Mouse (Mus musculus) MEL (cell line): ENCODE measurements around the gene Cd52.

Experiments used
- CHD2 ChIP-seq: IDR thresholded peaks from 2 replicates; pipeline ENCODE4 v1.6.1; 2011; ENCODE audit warnings: low read length, improper control_type of control experiment
- CTCF ChIP-seq, 3 experiments: IDR thresholded peaks in 2 of 3; conservative IDR thresholded peaks in 1 of 3; 2 replicates each; pipeline ENCODE4 v1.5.1; 2011 to 2012; ENCODE audit warnings: low read length in 3 of 3, low read depth in 2 of 3, mild to moderate bottlenecking in 2 of 3, improper control_type of control experiment in 1 of 3, inconsistent platforms in 1 of 3, mixed read lengths in 1 of 3, moderate library complexity in 1 of 3; ENCODE audit not compliant: control insufficient read depth in 1 of 3, insufficient read depth in 1 of 3, poor library complexity in 1 of 3, severe bottlenecking in 1 of 3
- E2F4 ChIP-seq: IDR thresholded peaks from 2 replicates; pipeline ENCODE4 v1.6.1; 2011; ENCODE audit warnings: low read depth, low read length, improper control_type of control experiment, borderline replicate concordance
- GATA1 ChIP-seq: IDR thresholded peaks from 2 replicates; pipeline ENCODE4 v1.6.1; 2011; ENCODE audit warnings: low read depth, low read length, improper control_type of control experiment
- MYB ChIP-seq: IDR thresholded peaks from 2 replicates; pipeline ENCODE4 v1.6.1; 2011; ENCODE audit warnings: mild to moderate bottlenecking, low read depth, low read length, improper control_type of control experiment
- MYC ChIP-seq: IDR thresholded peaks from 2 replicates; pipeline ENCODE4 v1.6.1; 2011; ENCODE audit warnings: low read depth, mild to moderate bottlenecking, low read length, improper control_type of control experiment, moderate library complexity
- POLR2A ChIP-seq, 2 experiments: IDR thresholded peaks; 2 replicates each; pipeline ENCODE4 v1.6.1; 2011 to 2012; ENCODE audit warnings: low read length in 2 of 2, mild to moderate bottlenecking in 2 of 2, control low read depth in 1 of 2, improper control_type of control experiment in 1 of 2, low read depth in 1 of 2, moderate library complexity in 1 of 2; ENCODE audit not compliant: control insufficient read depth in 1 of 2, insufficient read depth in 1 of 2, poor library complexity in 1 of 2
- RCOR1 ChIP-seq: IDR thresholded peaks from 2 replicates; pipeline ENCODE4 v1.6.1; 2012; ENCODE audit warnings: low read depth, mild to moderate bottlenecking, inconsistent platforms, low read length, improper control_type of control experiment
- SIN3A ChIP-seq: IDR thresholded peaks from 2 replicates; pipeline ENCODE4 v1.6.1; 2012; ENCODE audit warnings: low read length, improper control_type of control experiment, inconsistent platforms
- TBP ChIP-seq: IDR thresholded peaks from 2 replicates; pipeline ENCODE4 v1.8.0; 2011; ENCODE audit warnings: low read depth, low read length, improper control_type of control experiment
- TCF12 ChIP-seq: IDR thresholded peaks from 2 replicates; pipeline ENCODE4 v1.6.1; 2014; ENCODE audit warnings: low read depth, mild to moderate bottlenecking, inconsistent platforms, low read length, improper control_type of control experiment, moderate library complexity
- USF1 ChIP-seq: IDR thresholded peaks from 2 replicates; pipeline ENCODE4 v1.6.1; 2014; ENCODE audit warnings: low read depth, mild to moderate bottlenecking, inconsistent platforms, low read length, improper control_type of control experiment, moderate library complexity
- ZKSCAN1 ChIP-seq: IDR thresholded peaks from 2 replicates; pipeline ENCODE4 v1.6.1; 2012; ENCODE audit warnings: low read depth, mild to moderate bottlenecking, inconsistent platforms, low read length, improper control_type of control experiment, moderate library complexity
- ZNF384 ChIP-seq: IDR thresholded peaks from 2 replicates; pipeline ENCODE4 v1.6.1; 2012; ENCODE audit warnings: low read depth, mild to moderate bottlenecking, inconsistent platforms, low read length, improper control_type of control experiment

- TF ChIP-seq GATA1 (no peak), E2F4 (no peak), ZKSCAN1 (no peak), MYC (no peak), USF1 (no peak), CTCF (IDR thresholded peaks at IDR 0.05 in 2 of 3, conservative IDR thresholded peaks at IDR 0.05 in 1 of 3; ENCODE audit: control insufficient read depth in 1 of 3, insufficient read depth in 1 of 3, low read depth in 2 of 3, low read length in 3 of 3, poor library complexity in 1 of 3, severe bottlenecking in 1 of 3) (peak; percentile 56 to 69 (median 63)), CHD2 (no peak), TBP (no peak), RCOR1 (no peak), MYB (no peak), ZNF384 (no peak), SIN3A (no peak), TCF12 (no peak), POLR2A (IDR thresholded peaks at IDR 0.05; ENCODE audit: control insufficient read depth in 1 of 2, insufficient read depth in 1 of 2, low read depth in 1 of 2, low read length in 2 of 2, poor library complexity in 1 of 2) (0 out of 4 replicates have a peak, but pooled peaks of 1 of the 2 experiments have one; percentile 2)
Measured at GRCm38 (mm10) chr4:134119644-134120043, 24.8 kb upstream of the Cd52 start.
